Mouse (Mus musculus) kidney, embryonic 14.5 days (tissue): ENCODE data around the gene Sirt4. TPM values are rescaled to one million over a fixed set of nuclear protein-coding genes. Genes with fewer than 3 reads are reported as not detected.
"Not testable (repeated sequence)": the region's sequence is repeated elsewhere in the genome, so short reads cannot be mapped to it uniquely, and the experiment has no call there.

Source experiments
- ATAC-seq: fragments of 200-750 bp; cut with Nextera tagmentation; 2 replicates; pipeline ENCODE4 v1.8.0; 2017; ENCODE audit warnings: moderate number of reproducible peaks, mild to moderate bottlenecking, moderate TSS enrichment, moderate library complexity; ENCODE audit not compliant: low FRiP score, low TSS enrichment
- H3K27ac ChIP-seq: fragments of 300-500 bp; sonication (generic); 2 replicates; pipeline ENCODE4 v1.5.1; 2014; ENCODE audit warnings: low read depth, mild to moderate bottlenecking, low read length, moderate library complexity, mixed read lengths
- H3K27me3 ChIP-seq: fragments of 300-500 bp; sonication (generic); 2 replicates; pipeline ENCODE4 v1.6.1; 2014; ENCODE audit warnings: mild to moderate bottlenecking, low read length; ENCODE audit not compliant: control insufficient read depth, insufficient read depth
- H3K36me3 ChIP-seq: fragments of 300-500 bp; sonication (generic); 2 replicates; pipeline ENCODE4 v1.6.1; 2014; ENCODE audit warnings: low read length, mixed read lengths; ENCODE audit not compliant: control insufficient read depth, insufficient read depth
- H3K4me1 ChIP-seq: fragments of 300-500 bp; sonication (generic); 2 replicates; pipeline ENCODE4 v1.6.1; 2014; ENCODE audit warnings: low read length, mixed read lengths; ENCODE audit not compliant: control insufficient read depth, insufficient read depth
- H3K4me2 ChIP-seq: fragments of 300-500 bp; sonication (generic); replicated peaks from 2 replicates; pipeline ENCODE4 v1.6.1; 2014; ENCODE audit warnings: low read depth, mild to moderate bottlenecking, low read length
- H3K4me3 ChIP-seq: fragments of 300-500 bp; sonication (generic); 2 replicates; pipeline ENCODE4 v1.5.1; 2014; ENCODE audit warnings: mild to moderate bottlenecking, low read length
- H3K9ac ChIP-seq: fragments of 300-500 bp; sonication (generic); 2 replicates; pipeline ENCODE4 v1.6.1; 2014; ENCODE audit warnings: low read depth, mild to moderate bottlenecking, low read length, moderate library complexity
- H3K9me3 ChIP-seq: fragments of 300-500 bp; sonication (generic); 2 replicates; pipeline ENCODE4 v1.6.1; 2016; ENCODE audit warnings: low read length; ENCODE audit not compliant: control insufficient read depth
- WGBS: fragments of 180-500 bp; shearing (Covaris S2); extraction: QIAGEN DNeasy Blood & Tissue Kit; methylation state at CpG from one replicate; pipeline ENCODE4 v1.1.7; 2014; 5-methylcytosine and 5-hydroxymethylcytosine counted together
- polyA plus RNA-seq: library from polyadenylated mRNA; unstranded; fragments of >200 nt; fragmentation: Nextera tagmentation; extraction: Ambion mirVana; gene quantifications from 2 replicates; pipeline ENCODE4 v1.2.1, GENCODE M21; 2014

The Sirt4 gene
- polyA plus RNA-seq, 1 experiment from 2014 or later: 20.9 TPM

DNA sequence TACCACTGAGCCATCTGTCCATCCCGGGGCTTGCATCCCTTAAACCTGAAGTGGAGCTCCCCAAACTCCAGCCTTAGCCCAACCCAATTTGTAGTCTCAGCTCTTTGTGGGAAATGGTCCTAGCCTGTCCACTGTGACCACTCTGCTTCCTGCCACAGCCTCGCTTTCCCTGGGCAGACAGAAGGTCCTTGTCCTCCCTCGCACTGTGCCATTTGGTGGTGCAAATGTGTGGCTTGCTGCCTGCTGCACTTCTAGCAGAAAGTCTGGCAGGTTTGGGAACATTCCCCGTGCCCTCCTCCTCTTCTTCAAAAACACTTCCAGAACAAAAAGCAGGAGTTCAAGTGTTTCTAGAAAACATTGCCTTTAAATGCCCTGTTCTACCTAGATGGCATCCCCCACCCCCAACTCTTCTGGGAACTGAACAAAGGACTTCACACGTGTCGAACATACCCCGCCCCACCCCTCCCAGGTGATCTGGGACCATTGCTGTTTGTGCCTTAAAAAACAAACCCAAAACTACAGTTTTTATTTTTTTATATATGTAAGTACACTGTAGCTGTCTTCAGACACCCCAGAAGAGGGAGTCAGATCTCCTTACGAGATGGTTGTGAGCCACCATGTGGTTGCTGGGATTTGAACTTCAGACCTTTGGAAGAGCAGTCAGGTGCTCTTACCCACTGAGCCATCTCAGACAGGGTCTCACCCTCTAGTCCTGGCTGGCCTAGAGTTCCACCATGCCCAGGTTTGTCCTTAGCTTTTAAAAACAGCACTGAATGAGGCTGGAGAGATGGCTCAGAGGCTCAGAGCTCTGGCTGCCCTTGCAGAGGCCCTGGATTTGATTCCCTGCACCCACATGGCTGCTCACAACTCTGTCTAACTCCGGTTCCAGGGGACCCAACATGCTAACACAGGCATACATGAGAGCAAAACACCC lies 14.0 kb upstream of the Sirt4 start:
- no peak overlapping the region for H3K9ac ChIP-seq
- H3K4me3 ChIP-seq: no peak overlapping the region
- H3K27ac ChIP-seq: no peak overlapping the region
- H3K9me3 ChIP-seq: no peaks in the 10 kb centered on the region
- no peaks in the 10 kb centered on the region for H3K4me1 ChIP-seq
- no peak for ATAC-seq
- H3K36me3 ChIP-seq: no peaks in the 10 kb centered on the region
- H3K4me2 ChIP-seq: no peak overlapping the region
- no peaks in the 10 kb centered on the region for H3K27me3 ChIP-seq
- 41% methylated on average over 9 of the region's 9 CpGs for WGBS

DNA sequence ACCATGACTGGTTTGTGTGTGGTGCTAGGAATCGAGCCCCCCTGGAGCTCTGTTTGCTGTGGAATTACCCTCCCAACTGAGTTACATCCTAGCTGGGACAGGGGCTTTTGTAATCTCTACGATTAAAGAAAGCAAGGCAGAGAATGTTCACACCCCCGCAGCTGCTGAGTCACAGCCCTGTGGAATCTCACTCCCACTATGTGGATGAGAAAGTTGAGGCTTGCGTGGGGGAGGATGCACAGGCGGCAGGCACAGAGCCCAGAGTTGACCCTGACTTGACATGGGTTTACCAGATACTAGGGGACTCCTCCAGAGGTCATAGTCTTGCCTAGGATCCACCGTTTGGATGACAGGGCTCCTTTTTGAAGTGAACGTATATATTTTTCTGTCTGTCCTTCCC lies 12.5 kb upstream of the Sirt4 start:
- no peak overlapping the region for H3K9ac ChIP-seq
- WGBS: 68% methylated on average over 7 of the region's 7 CpGs
- H3K27ac ChIP-seq: no peak overlapping the region
- 0 out of 2 replicates have a peak, but pooled peaks cover 3% of the 10 kb centered on the region for H3K4me1 ChIP-seq
- no peaks in the 10 kb centered on the region for H3K36me3 ChIP-seq
- H3K9me3 ChIP-seq: no peaks in the 10 kb centered on the region
- H3K27me3 ChIP-seq: no peaks in the 10 kb centered on the region
- H3K4me3 ChIP-seq: no peak overlapping the region
- no peak overlapping the region for H3K4me2 ChIP-seq
- ATAC-seq: no peak

DNA sequence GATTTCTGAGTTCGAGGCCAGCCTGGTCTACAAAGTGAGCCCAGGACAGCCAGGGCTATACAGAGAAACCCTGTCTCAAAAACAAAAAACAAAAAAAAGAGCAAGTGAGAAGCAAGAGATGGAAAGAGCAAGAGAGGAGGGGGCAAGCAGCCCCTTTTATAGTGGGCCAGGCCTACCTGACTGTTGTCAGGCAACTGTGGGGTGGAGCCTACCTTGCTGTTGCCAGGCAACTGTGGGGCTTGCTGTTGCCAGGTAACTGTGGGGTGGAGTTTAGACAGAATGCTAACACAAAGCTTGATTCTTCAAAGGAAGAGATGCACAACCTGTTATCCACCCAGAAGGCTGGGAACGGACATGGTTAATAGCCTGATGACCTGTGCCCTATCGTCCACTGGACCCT lies 11.1 kb upstream of the Sirt4 start:
- not testable (repeated sequence) for H3K9ac ChIP-seq, H3K4me3 ChIP-seq, H3K9me3 ChIP-seq, ATAC-seq, H3K27me3 ChIP-seq, H3K4me2 ChIP-seq, H3K27ac ChIP-seq, H3K36me3 ChIP-seq
- WGBS: 84% methylated on average over 3 of the region's 3 CpGs
- H3K4me1 ChIP-seq: peaks cover 12% of the 10 kb centered on the region; the same call in 1 of the 2 replicates

DNA sequence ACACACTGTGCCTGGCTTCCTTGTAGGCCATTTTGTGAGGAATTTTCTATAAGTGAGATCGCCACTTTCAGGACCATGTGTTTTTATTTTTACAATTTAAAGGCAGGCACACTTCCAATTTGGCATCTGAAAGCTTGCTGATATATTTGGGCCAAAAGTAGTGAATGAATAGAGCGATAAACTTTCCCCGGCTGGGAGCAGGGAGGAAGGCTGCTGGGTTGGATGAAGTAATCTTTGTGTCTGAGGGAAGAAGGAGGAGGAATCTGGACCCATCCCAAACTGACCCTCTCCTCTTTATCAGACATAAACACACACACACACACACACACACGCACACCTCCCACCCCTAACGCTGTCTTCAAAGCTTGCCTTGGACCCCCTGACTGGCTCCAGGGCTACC lies 8.9 kb upstream of the Sirt4 start:
- Histone ChIP-seq H3K4me2 (no peak overlapping the region), H3K9me3 (no peaks in the 10 kb centered on the region), H3K9ac (no peak overlapping the region), H3K4me3 (no peak overlapping the region), H3K27me3 (no peaks in the 10 kb centered on the region), H3K4me1 (peaks cover 12% of the 10 kb centered on the region; the same call in 1 of the 2 replicates), H3K27ac (no peak overlapping the region), H3K36me3 (no peaks in the 10 kb centered on the region)
- WGBS: 63% methylated on average over 5 of the region's 5 CpGs
- ATAC-seq: no peak

DNA sequence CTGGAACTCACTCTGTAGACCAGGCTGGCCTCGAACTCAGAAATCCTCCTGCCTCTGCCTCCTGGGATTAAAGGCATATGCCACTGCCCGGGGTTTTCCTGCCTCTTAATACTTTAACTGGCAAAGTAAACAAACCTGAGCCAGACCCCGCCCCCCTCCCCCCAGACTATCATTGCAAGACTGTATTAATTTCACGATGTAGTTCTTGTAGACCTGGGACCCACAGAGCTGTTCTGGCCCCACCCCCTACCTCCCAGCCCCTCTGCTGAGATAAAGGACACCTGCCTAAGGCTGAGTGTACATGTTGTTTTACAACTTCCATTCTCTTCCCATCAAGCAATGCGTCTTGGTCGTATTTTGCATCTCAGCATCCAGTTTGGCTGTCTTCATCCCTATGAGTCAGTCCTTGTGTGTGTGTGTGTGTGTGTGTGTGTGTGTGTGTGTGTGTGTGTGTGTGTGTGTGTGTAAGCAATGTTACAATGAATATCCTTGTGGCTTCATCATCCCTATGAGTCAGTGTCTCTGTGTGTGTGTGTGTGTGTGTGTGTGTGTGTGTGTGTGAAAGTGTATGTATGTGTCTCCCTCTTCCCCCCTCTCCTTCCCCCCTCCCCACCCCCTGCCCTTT lies 8.3 kb upstream of the Sirt4 start:
- no peak overlapping the region for H3K4me3 ChIP-seq
- no peak overlapping the region for H3K9ac ChIP-seq
- H3K27me3 ChIP-seq: no peaks in the 10 kb centered on the region
- H3K9me3 ChIP-seq: no peaks in the 10 kb centered on the region
- 64% methylated on average over 6 of the region's 6 CpGs for WGBS
- ATAC-seq: no peak
- H3K4me1 ChIP-seq: peaks cover 12% of the 10 kb centered on the region; the same call in 1 of the 2 replicates
- H3K27ac ChIP-seq: no peak overlapping the region
- no peaks in the 10 kb centered on the region for H3K36me3 ChIP-seq
- H3K4me2 ChIP-seq: no peak overlapping the region

DNA sequence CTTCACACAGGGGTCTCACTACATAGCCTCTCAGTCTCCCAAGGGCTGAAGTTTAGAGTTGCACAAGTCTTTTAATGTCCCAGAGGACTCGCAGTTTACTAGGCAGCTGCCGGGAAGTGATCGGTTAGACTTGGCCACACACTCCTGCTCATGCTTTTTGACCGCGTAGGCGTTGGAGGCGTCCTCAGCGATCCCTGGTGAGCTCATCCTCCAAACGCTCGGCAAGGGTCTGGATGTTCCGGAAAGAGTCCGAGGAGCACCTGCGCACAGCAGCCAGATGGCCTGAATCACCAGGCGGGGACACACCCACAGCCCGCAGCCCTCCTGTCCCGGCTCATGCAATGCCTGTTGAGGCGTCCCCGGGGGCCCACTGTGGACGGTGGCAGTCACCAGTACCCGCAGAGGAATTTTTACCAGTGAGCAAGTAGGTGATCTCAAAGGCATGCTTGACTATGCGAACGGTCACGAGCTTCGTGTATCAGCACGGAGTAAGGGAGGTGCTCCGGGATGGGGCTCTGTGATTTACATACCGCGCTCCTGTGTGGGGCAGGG lies 7.3 kb upstream of the Sirt4 start:
- Histone ChIP-seq H3K27me3 (no peaks in the 10 kb centered on the region), H3K36me3 (no peaks in the 10 kb centered on the region), H3K4me2 (peak overlapping the region; percentile 36), H3K27ac (no peak overlapping the region), H3K4me3 (peak overlapping the region; percentile 19; the same call in 1 of the 2 replicates), H3K4me1 (peaks cover 12% of the 10 kb centered on the region; the same call in 1 of the 2 replicates), H3K9me3 (no peaks in the 10 kb centered on the region), H3K9ac (peak overlapping the region; percentile 31; the same call in 1 of the 2 replicates)
- 0 out of 2 replicates have a peak, but pooled peaks have one; percentile 3 for ATAC-seq
- WGBS: 2% methylated on average over 28 of the region's 28 CpGs

DNA sequence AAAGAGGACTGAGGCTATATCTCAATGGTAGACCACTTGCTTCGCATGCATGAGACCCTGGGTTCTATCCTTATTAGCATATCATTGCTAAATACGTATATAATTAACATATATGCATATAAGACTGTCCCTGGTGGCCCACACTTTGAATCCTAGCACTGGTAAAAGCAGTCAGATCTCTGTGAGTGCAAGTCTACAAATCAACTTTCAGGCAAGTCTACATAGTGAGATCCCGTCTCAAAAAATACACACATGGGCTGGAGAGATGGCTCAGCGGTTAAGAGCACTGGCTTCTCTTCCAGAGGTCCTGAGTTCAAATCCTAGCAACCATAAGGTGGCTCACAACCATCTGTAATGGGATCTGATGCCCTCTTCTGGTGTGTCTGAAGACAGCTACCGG lies 6.6 kb upstream of the Sirt4 start:
- H3K27ac ChIP-seq: no peak overlapping the region
- H3K27me3 ChIP-seq: no peaks in the 10 kb centered on the region
- peak overlapping the region; percentile 36 for H3K4me2 ChIP-seq
- H3K9me3 ChIP-seq: no peaks in the 10 kb centered on the region
- WGBS: 34% methylated on average over 5 of the region's 5 CpGs
- no peak overlapping the region for H3K9ac ChIP-seq
- no peaks in the 10 kb centered on the region for H3K36me3 ChIP-seq
- H3K4me1 ChIP-seq: peaks cover 12% of the 10 kb centered on the region; the same call in 1 of the 2 replicates
- no peak overlapping the region for H3K4me3 ChIP-seq
- ATAC-seq: no peak

DNA sequence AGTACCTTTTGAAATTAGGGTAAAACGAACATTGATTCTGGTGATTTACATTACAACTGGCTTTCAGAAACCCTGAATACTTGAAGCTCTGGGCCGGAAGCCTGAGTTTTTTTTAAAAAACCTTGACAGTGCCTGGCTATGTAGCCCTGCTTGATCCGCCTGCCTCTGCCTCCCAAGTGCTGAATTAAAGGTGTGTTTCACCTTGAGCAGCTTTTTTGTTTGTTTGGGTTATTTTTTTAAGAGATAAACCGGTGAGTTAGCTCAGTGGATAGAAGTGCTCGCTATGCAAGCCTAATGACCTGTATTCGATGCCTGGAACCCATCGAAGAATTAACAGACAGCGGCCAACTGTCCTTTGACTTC lies 6.1 kb upstream of the Sirt4 start:
- H3K9me3 ChIP-seq: no peaks in the 10 kb centered on the region
- no peaks in the 10 kb centered on the region for H3K27me3 ChIP-seq
- 18% methylated on average over 8 of the region's 8 CpGs for WGBS
- no peak overlapping the region for H3K9ac ChIP-seq
- no peak overlapping the region for H3K4me3 ChIP-seq
- no peaks in the 10 kb centered on the region for H3K36me3 ChIP-seq
- H3K4me1 ChIP-seq: peaks cover 12% of the 10 kb centered on the region; the same call in 1 of the 2 replicates
- no peak for ATAC-seq
- no peak overlapping the region; the same call in 1 of the 2 replicates for H3K4me2 ChIP-seq
- H3K27ac ChIP-seq: no peak overlapping the region
